Mouse (Mus musculus): ENCODE data around the gene Lmbr1l. TPM values are rescaled to one million over a fixed set of nuclear protein-coding genes. Genes with fewer than 3 reads are reported as not detected.

Lmbr1l gene
- polyA plus RNA-seq, 1 experiment: 478 TPM

DNA sequence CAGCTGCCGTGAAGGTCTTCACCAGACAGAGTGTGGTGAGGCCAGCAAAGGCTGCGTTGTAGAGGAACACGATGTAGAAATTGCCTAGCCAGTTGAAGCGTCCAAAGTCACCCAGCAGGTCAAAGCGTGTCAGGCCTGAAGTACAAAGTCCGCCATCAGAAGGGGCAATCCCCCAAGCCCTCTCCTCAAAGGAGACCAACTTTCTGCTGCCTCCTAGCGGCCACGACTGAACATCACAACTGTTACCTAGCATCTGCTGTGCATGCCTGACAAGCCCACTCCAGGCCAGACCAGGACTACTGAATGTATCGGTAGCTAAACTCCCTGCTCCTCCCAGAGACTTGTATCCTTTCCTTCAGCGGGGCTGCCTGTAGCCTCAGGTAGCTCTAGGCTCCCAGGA lies 13.3 kb downstream of the Lmbr1l start:
- H3K27me3 ChIP-seq (ENCODE audit: control insufficient read depth, insufficient read depth, low read length): no peaks in the 10 kb centered on the region
- TF ChIP-seq POLR2A (IDR thresholded peaks at IDR 0.05; ENCODE audit: control insufficient read depth, low read depth, low read length) (no peak), CTCF (IDR thresholded peaks at IDR 0.05; ENCODE audit: control insufficient read depth, insufficient read depth, insufficient replicate concordance, low read depth, low read length) (peak; percentile 53; the same call in 1 of the 2 replicates)
- no peaks in the 10 kb centered on the region; the same call in 1 of the 2 replicates for H3K36me3 ChIP-seq (ENCODE audit: control insufficient read depth, insufficient read depth, low read length)
- H3K27ac ChIP-seq (ENCODE audit: control insufficient read depth, insufficient read depth, low read depth, low read length): no peak overlapping the region
- no peaks in the 10 kb centered on the region for H3K4me1 ChIP-seq (ENCODE audit: control insufficient read depth, insufficient read depth, low read length)
- no peak overlapping the region for H3K4me3 ChIP-seq (ENCODE audit: control insufficient read depth, low read depth, low read length)

DNA sequence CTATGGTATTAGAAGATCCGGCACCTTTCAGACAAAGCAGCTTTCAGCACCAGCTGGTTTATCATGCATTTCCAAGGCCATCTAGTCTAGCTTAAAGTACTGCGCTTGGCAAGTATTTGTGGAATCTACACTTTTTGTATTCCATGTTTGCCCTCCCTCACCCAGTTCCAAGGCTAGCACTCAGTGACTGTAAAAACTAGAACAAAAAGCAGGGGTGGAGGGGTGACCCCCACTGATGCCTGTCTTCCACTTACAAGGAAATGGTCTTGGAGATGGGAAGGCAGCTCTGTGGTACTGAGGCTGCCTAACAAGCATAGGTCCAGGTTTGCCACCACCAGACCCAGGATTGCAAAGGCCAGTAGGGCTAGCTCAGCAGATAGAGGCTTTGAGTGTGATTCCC lies 15.4 kb downstream of the Lmbr1l start:
- TF ChIP-seq CTCF (IDR thresholded peaks at IDR 0.05; ENCODE audit: control insufficient read depth, insufficient read depth, insufficient replicate concordance, low read depth, low read length): no peak
- TF ChIP-seq POLR2A (IDR thresholded peaks at IDR 0.05; ENCODE audit: control insufficient read depth, low read depth, low read length): no peak
- Histone ChIP-seq H3K4me1 (ENCODE audit: control insufficient read depth, insufficient read depth, low read length) (no peaks in the 10 kb centered on the region; the same call in none of the 2 replicates), H3K27me3 (ENCODE audit: control insufficient read depth, insufficient read depth, low read length) (no peaks in the 10 kb centered on the region), H3K27ac (ENCODE audit: control insufficient read depth, insufficient read depth, low read depth, low read length) (no peak overlapping the region), H3K4me3 (ENCODE audit: control insufficient read depth, low read depth, low read length) (no peak overlapping the region), H3K36me3 (ENCODE audit: control insufficient read depth, insufficient read depth, low read length) (no peaks in the 10 kb centered on the region; the same call in 1 of the 2 replicates)

DNA sequence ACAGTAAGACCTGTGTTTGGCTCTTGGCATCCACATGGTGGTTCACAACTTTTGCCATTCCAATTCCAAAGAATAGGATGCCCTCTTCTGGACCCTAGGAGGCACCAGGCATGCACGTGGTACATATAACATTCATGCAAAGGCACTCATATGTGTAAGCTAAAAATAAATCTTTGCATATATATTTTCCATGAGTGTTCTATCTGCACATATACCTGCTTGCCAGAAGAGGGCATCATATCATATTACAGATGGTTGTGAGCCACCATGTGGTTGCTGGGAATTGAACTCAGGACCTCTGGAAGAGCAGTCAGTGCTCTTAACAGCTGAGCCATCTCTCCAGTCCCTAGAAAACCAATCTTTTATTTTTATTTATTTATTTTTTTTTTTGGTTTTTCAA lies 16.5 kb downstream of the Lmbr1l start:
- TF ChIP-seq POLR2A (IDR thresholded peaks at IDR 0.05; ENCODE audit: control insufficient read depth, low read depth, low read length): no peak
- Histone ChIP-seq H3K4me1 (ENCODE audit: control insufficient read depth, insufficient read depth, low read length) (no peaks in the 10 kb centered on the region; the same call in none of the 2 replicates), H3K27me3 (ENCODE audit: control insufficient read depth, insufficient read depth, low read length) (no peaks in the 10 kb centered on the region; the same call in none of the 2 replicates), H3K36me3 (ENCODE audit: control insufficient read depth, insufficient read depth, low read length) (no peaks in the 10 kb centered on the region), H3K27ac (ENCODE audit: control insufficient read depth, insufficient read depth, low read depth, low read length) (no peak overlapping the region), H3K4me3 (ENCODE audit: control insufficient read depth, low read depth, low read length) (no peak overlapping the region)

DNA sequence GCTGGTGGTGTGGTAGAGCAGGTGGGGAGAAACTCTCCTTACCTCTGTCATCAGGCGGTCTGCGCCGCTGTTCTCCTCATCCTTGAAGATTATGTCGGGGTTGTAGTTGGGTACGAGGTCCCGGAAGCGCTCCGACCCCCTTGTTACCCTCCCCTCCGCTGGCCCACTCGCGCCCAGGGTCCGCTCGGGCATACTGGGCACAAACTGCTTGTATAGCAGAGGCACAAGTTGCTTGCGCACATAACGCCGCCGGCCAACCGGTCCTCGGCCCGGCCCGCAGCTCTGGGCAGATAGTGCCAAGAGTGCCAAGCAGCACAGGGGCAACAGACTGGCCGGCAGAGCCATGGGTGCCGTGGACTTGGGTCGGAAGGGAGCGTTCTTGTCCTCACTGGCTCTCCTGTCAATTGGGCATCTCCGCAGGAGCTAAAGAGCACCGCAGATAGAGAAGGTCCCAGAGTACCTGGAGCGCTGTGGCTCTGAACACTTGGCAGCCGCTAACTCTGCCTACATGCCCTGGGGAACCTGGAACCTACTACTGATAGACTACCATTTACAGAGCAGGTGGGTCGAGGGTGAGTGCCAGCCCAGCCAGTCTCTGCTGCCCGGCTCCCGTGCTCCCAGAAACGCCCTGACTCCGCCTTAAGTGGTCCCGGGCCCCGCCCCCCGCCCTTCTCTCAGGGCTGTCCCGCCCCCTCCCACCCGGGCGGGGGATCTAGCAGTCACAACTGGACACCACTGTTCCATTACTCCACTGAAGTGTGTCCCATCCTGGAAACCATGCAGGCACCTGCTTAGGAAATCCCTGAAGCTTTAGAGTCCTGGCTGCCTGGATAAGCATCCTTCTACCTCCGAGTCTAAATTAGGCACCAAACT lies 19.9 kb downstream of the Lmbr1l start, which contains the start of gene Dhh:
Dhh (minus strand) TSS at position 613 of the 873 bp plus-strand sequence.
- peaks cover 25% of the 10 kb centered on the region for H3K4me1 ChIP-seq (ENCODE audit: control insufficient read depth, insufficient read depth, low read length)
- H3K27me3 ChIP-seq (ENCODE audit: control insufficient read depth, insufficient read depth, low read length): no peaks in the 10 kb centered on the region; the same call in none of the 2 replicates
- peak; percentile 10; the same call in 1 of the 2 replicates for TF ChIP-seq POLR2A (IDR thresholded peaks at IDR 0.05; ENCODE audit: control insufficient read depth, low read depth, low read length)
- no peak for TF ChIP-seq CTCF (IDR thresholded peaks at IDR 0.05; ENCODE audit: control insufficient read depth, insufficient read depth, insufficient replicate concordance, low read depth, low read length)
- peak within 1 kb of the TSS; percentile 28 for H3K4me3 ChIP-seq (ENCODE audit: control insufficient read depth, low read depth, low read length)
- H3K27ac ChIP-seq (ENCODE audit: control insufficient read depth, insufficient read depth, low read depth, low read length): peak within 1 kb of the TSS; percentile 45; the same call in 1 of the 2 replicates
- no peaks in the 10 kb centered on the region for H3K36me3 ChIP-seq (ENCODE audit: control insufficient read depth, insufficient read depth, low read length)

DNA sequence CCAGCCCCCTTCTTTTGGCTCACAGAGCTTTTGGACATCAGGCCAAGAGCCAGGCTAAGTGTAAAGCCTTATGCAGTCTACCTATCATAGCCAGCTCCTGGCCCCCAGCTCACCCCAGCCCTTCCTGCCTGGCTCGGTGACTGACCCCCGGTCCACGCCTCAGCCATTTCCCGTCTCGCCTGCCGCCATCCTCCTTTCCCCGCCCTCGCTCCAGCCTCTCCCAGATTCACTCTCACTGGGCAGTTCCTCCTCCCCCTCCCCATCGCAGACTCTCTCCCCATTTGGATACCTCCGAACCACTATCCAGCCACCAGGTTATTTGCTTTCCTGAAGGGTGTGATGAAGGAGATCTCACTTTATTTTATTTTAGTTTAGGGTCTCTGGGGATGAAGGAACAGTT lies 20.5 kb downstream of the Lmbr1l start:
- Histone ChIP-seq H3K4me1 (ENCODE audit: control insufficient read depth, insufficient read depth, low read length) (peaks cover 27% of the 10 kb centered on the region), H3K27ac (ENCODE audit: control insufficient read depth, insufficient read depth, low read depth, low read length) (no peak overlapping the region), H3K36me3 (ENCODE audit: control insufficient read depth, insufficient read depth, low read length) (no peaks in the 10 kb centered on the region), H3K4me3 (ENCODE audit: control insufficient read depth, low read depth, low read length) (peak overlapping the region; percentile 12), H3K27me3 (ENCODE audit: control insufficient read depth, insufficient read depth, low read length) (no peaks in the 10 kb centered on the region; the same call in none of the 2 replicates)
- TF ChIP-seq CTCF (IDR thresholded peaks at IDR 0.05; ENCODE audit: control insufficient read depth, insufficient read depth, insufficient replicate concordance, low read depth, low read length): no peak
- TF ChIP-seq POLR2A (IDR thresholded peaks at IDR 0.05; ENCODE audit: control insufficient read depth, low read depth, low read length): no peak

DNA sequence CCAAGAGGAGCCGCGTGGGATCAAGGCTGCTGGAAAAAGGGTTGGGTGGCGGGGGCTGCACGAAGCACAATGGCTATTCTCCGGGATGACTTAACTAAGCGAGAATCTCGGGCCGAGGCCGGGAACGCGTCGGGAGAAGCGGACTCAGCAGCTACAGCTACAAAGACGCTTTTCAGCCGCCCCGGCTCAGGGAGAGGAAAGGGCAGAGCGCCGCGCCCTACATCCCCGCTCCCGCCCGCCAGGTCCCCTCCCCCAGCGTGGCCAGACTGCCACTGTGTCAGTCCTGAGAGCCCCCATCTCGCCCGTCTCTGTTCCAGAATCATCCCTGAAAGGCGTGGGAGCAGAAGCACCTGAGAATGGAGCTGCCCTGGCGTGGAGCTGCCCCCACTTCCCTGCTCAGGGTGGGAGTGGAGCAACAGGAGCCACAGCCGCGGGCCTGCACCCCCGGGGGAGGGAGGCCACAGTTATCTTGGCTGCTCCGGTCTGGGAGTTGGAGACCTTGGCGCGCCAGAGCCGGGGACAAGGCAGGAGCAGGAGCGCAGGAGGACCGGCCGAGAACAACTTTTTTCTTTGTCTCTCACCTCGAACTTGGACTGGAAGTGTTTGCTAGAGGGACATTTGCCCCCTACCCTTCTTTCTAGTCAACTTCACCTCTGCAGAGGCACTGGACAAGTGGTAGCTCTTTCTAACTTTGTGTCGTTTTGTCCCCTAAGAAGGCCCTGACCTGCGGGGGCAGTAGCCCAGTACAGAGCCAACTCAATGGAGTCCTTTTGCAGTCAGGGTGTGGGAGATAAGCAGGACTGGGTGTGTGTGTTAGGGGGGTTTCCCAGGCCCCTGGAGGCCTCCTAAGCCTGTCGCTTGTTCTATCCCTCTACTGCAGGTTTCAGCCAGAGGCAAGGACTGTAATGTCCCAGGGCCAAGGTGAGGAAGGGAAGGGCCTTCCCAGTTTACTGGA lies 22.1 kb downstream of the Lmbr1l start:
- Histone ChIP-seq H3K4me1 (ENCODE audit: control insufficient read depth, insufficient read depth, low read length) (peaks cover 34% of the 10 kb centered on the region), H3K27ac (ENCODE audit: control insufficient read depth, insufficient read depth, low read depth, low read length) (peak overlapping the region; percentile 47; the same call in 1 of the 2 replicates), H3K27me3 (ENCODE audit: control insufficient read depth, insufficient read depth, low read length) (no peaks in the 10 kb centered on the region; the same call in none of the 2 replicates), H3K4me3 (ENCODE audit: control insufficient read depth, low read depth, low read length) (peak overlapping the region; percentile 17; the same call in 1 of the 2 replicates), H3K36me3 (ENCODE audit: control insufficient read depth, insufficient read depth, low read length) (no peaks in the 10 kb centered on the region)
- TF ChIP-seq POLR2A (IDR thresholded peaks at IDR 0.05; ENCODE audit: control insufficient read depth, low read depth, low read length): no peak
- no peak for TF ChIP-seq CTCF (IDR thresholded peaks at IDR 0.05; ENCODE audit: control insufficient read depth, insufficient read depth, insufficient replicate concordance, low read depth, low read length)

Data from testis, adult 2 months (tissue).